ENCODE assay signal across 8 mouse cellular contexts in the genomic region with DNA sequence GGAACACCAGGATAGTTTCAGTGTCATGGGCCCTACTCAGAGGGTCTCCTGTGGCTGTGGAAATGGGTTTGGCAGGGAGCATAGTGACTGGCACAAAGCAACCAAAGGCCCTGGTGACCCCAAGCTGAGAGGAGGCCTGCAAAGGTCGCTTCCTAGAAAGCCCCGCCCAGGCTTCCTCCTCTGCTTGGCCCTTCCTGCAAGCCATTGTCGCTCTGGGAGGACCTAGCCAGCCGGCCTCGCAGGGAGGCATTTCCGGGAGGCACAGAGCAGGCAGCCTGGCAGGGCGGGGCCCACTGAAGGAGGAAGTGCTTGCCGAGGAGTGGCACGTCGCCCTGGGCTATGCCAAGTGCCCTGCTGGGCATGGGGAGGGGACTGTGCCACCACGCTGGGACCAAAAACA. TPM values are rescaled to one million over a fixed set of nuclear protein-coding genes. Genes with fewer than 3 reads are reported as not detected.
DNase-seq lines count a peak whose midpoint lies in the region; ATAC-seq lines count a peak whose summit lies in the region.

No protein-coding gene starts in this region.

- H3K27ac ChIP-seq in embryonic facial prominence, embryonic 11.5 days (replicated peaks; ENCODE audit: low read depth, low read length), result no peak overlapping the region
- H3K27ac ChIP-seq in heart, embryonic 12.5 days (ENCODE audit: poor library complexity, severe bottlenecking), result no peak overlapping the region
- no peak overlapping the region for H3K27ac ChIP-seq in kidney, embryonic 14.5 days (ENCODE audit: low read depth, low read length)
- H3K27ac ChIP-seq in liver, embryonic 15.5 days (replicated peaks), result no peak overlapping the region

- H3K9ac ChIP-seq in embryonic facial prominence, embryonic 11.5 days (replicated peaks; ENCODE audit: low read length), result 0 out of 2 replicates have a peak overlapping the region, but pooled peaks have one; percentile 1
- H3K9ac ChIP-seq in heart, embryonic 12.5 days, result no peak overlapping the region; the same call in 1 of the 2 replicates
- H3K9ac ChIP-seq in kidney, embryonic 14.5 days (ENCODE audit: low read depth, low read length), result no peak overlapping the region
- H3K9ac ChIP-seq in liver, embryonic 15.5 days, result no peak overlapping the region

- no peaks in the 10 kb centered on the region for H3K4me1 ChIP-seq in embryonic facial prominence, embryonic 11.5 days (ENCODE audit: control insufficient read depth, insufficient read depth, low read length)
- peaks cover 9% of the 10 kb centered on the region for H3K4me1 ChIP-seq in heart, embryonic 12.5 days (replicated peaks)
- H3K4me1 ChIP-seq in kidney, embryonic 14.5 days (ENCODE audit: control insufficient read depth, insufficient read depth, low read length), result no peaks in the 10 kb centered on the region
- H3K4me1 ChIP-seq in liver, embryonic 15.5 days (replicated peaks), result 0 out of 2 replicates have a peak, but pooled peaks cover 5% of the 10 kb centered on the region

- WGBS in embryonic facial prominence, embryonic 11.5 days, result 9% methylated on average over 11 of the region's 11 CpGs
- 6% methylated on average over 11 of the region's 11 CpGs for WGBS in heart, embryonic 12.5 days
- 10% methylated on average over 11 of the region's 11 CpGs for WGBS in kidney, embryonic 14.5 days
- 3% methylated on average over 11 of the region's 11 CpGs for WGBS in liver, embryonic 15.5 days (ENCODE audit: insufficient replicate concordance)

- peak; percentile 44; the same call in 1 of the 2 replicates for ATAC-seq in embryonic facial prominence, embryonic 11.5 days (replicated peaks; ENCODE audit: insufficient number of reproducible peaks, low FRiP score, low TSS enrichment, low read depth)
- peak; percentile 84 for ATAC-seq in heart, embryonic 12.5 days (ENCODE audit: insufficient number of reproducible peaks, low FRiP score)
- ATAC-seq in kidney, embryonic 14.5 days (ENCODE audit: low FRiP score, low TSS enrichment), result peak; percentile 84
- ATAC-seq in liver, embryonic 15.5 days (ENCODE audit: insufficient read depth), result peak; percentile 73

- H3K4me2 ChIP-seq in embryonic facial prominence, embryonic 11.5 days (ENCODE audit: low read depth, low read length), result no peak overlapping the region
- H3K4me2 ChIP-seq in heart, embryonic 12.5 days, result peak overlapping the region; percentile 54
- H3K4me2 ChIP-seq in kidney, embryonic 14.5 days (replicated peaks; ENCODE audit: low read depth, low read length), result no peak overlapping the region; the same call in 1 of the 2 replicates
- H3K4me2 ChIP-seq in liver, embryonic 15.5 days, result peak overlapping the region; percentile 18; the same call in 1 of the 2 replicates

- H3K9me3 ChIP-seq in embryonic facial prominence, embryonic 11.5 days (replicated peaks; ENCODE audit: control insufficient read depth, low read length), result no peaks in the 10 kb centered on the region
- no peaks in the 10 kb centered on the region for H3K9me3 ChIP-seq in heart, embryonic 12.5 days (replicated peaks)
- H3K9me3 ChIP-seq in kidney, embryonic 14.5 days (ENCODE audit: control insufficient read depth, low read length), result no peaks in the 10 kb centered on the region
- no peaks in the 10 kb centered on the region for H3K9me3 ChIP-seq in liver, embryonic 15.5 days (replicated peaks)

- H3K27me3 ChIP-seq in embryonic facial prominence, embryonic 11.5 days (ENCODE audit: control insufficient read depth, insufficient read depth, low read length), result no peaks in the 10 kb centered on the region
- no peaks in the 10 kb centered on the region for H3K27me3 ChIP-seq in heart, embryonic 12.5 days (replicated peaks)
- H3K27me3 ChIP-seq in kidney, embryonic 14.5 days (ENCODE audit: control insufficient read depth, insufficient read depth, low read length), result no peaks in the 10 kb centered on the region
- no peaks in the 10 kb centered on the region for H3K27me3 ChIP-seq in liver, embryonic 15.5 days

- no peak overlapping the region for H3K4me3 ChIP-seq in embryonic facial prominence, embryonic 11.5 days (ENCODE audit: low read depth, low read length)
- H3K4me3 ChIP-seq in heart, embryonic 12.5 days, result no peak overlapping the region
- H3K4me3 ChIP-seq in kidney, embryonic 14.5 days (ENCODE audit: low read length), result no peak overlapping the region
- H3K4me3 ChIP-seq in liver, embryonic 15.5 days (replicated peaks), result no peak overlapping the region

- peak; percentile 92 for DNase-seq in 3134 (ENCODE audit: extremely low read depth, insufficient read length, low spot score)
- peak; percentile 83 for DNase-seq in T-cell, adult 2 months (ENCODE audit: low spot score)
- DNase-seq in embryonic facial prominence, embryonic 11.5 days (ENCODE audit: low spot score), result peak; percentile 52
- peak; percentile 82 for DNase-seq in naive thymus-derived CD4-positive, alpha-beta T cell, adult 2 months (ENCODE audit: low read depth)
- peak; percentile 69 for DNase-seq in testis, postnatal 10 days (ENCODE audit: low spot score)

- H3K36me3 ChIP-seq in embryonic facial prominence, embryonic 11.5 days (replicated peaks; ENCODE audit: control insufficient read depth, insufficient read depth, low read depth, low read length), result no peaks in the 10 kb centered on the region
- H3K36me3 ChIP-seq in heart, embryonic 12.5 days, result no peaks in the 10 kb centered on the region
- H3K36me3 ChIP-seq in kidney, embryonic 14.5 days (ENCODE audit: control insufficient read depth, insufficient read depth, low read length), result no peaks in the 10 kb centered on the region
- H3K36me3 ChIP-seq in liver, embryonic 15.5 days (replicated peaks), result no peaks in the 10 kb centered on the region

RNA-seq across cellular contexts. Expression of a gene that starts 21.5 kb away (rescaled TPM):
- 6.5 and 6.7 TPM in 2 replicates for polyA plus RNA-seq in embryonic facial prominence, embryonic 11.5 days (2014; fragmentation: Nextera tagmentation; extraction: Ambion mirVana)
- polyA plus RNA-seq in heart, embryonic 12.5 days (2016; fragmentation: Nextera tagmentation; extraction: Ambion mirVana), result 7.2 and 9.6 TPM in 2 replicates
- polyA plus RNA-seq in kidney, embryonic 14.5 days (2014; fragmentation: Nextera tagmentation; extraction: Ambion mirVana), result 8.6 and 12.8 TPM in 2 replicates
- polyA plus RNA-seq in liver, embryonic 15.5 days (2015; fragmentation: Nextera tagmentation; extraction: Ambion mirVana), result 2.6 and 2.8 TPM in 2 replicates

Comparison
In these comparisons a context has a peak if more than half of its experiments do, and no peak if none do; other contexts are left out.
1. H3K4me2 ChIP-seq: peak in heart, embryonic 12.5 days (single experiment) and liver, embryonic 15.5 days (single experiment); none in embryonic facial prominence, embryonic 11.5 days (single experiment) and kidney, embryonic 14.5 days (single experiment).
2. Peak in every context shown above with its lines, with median percentiles within 50 percentile points of each other: DNase-seq and ATAC-seq.